Mouse (Mus musculus) erythroblast, adult 5-6 weeks (primary cell): Measurements from ENCODE around the gene Mettl18. TPM values are rescaled to one million over a fixed set of nuclear protein-coding genes. Genes with fewer than 3 reads are reported as not detected.

ENCODE experiments used
- ATAC-seq: replicated peaks from 2 replicates; pipeline ENCODE4 v1.8.0; 2016; ENCODE audit warnings: moderate number of reproducible peaks, mild to moderate bottlenecking, moderate TSS enrichment, inconsistent platforms; ENCODE audit not compliant: poor library complexity, low FRiP score, severe bottlenecking
- total RNA-seq, 2 experiments: library from RNA; stranded (forward) in 1 of 2; stranded (reverse) in 1 of 2; fragments of 150-400 nt in 1 of 2; fragments of 200-764, 138-1000 nt in 1 of 2; gene quantifications; 2 replicates each; pipeline versions ENCODE4 v1.2.3 to v1.2.4; 2015 to 2017; ENCODE audit warnings: low replicate concordance in 2 of 2

Gene Mettl18
- total RNA-seq, 2 experiments from 2014 or later = 0.94 TPM; not detected in 1

GRCm38 (mm10) chr1:164040385-164041135 lies 45.9 kb downstream of the Mettl18 start:
- no peak for ATAC-seq

GRCm38 (mm10) chr1:164043549-164043948 lies 48.9 kb downstream of the Mettl18 start:
- no peak for ATAC-seq

Other genes with a start within 250 kb of the Mettl18 start
- gene Kifap3, start 215.3 kb upstream of the Mettl18 start, total RNA-seq (2015; ENCODE audit: low replicate concordance) = 0.19 and 1.5 TPM in 2 replicates
- 1.3 and 1.7 TPM in 2 replicates for gene Kifap3, start 215.3 kb upstream of the Mettl18 start, total RNA-seq (2017; ENCODE audit: low replicate concordance)
- gene Scyl3, start 65.8 kb upstream of the Mettl18 start, total RNA-seq (2015; ENCODE audit: low replicate concordance) = 10.9 and 25.9 TPM in 2 replicates
- gene Scyl3, start 65.8 kb upstream of the Mettl18 start, total RNA-seq (2017; ENCODE audit: low replicate concordance) = 6.4 and 6.5 TPM in 2 replicates
- 5.4 and 14.4 TPM in 2 replicates for gene BC055324, start 93 bp upstream of the Mettl18 start, total RNA-seq (2015; ENCODE audit: low replicate concordance)
- 5.2 and 6.9 TPM in 2 replicates for gene BC055324, start 93 bp upstream of the Mettl18 start, total RNA-seq (2017; ENCODE audit: low replicate concordance)
- not detected in 2 replicates for gene Sele, start 53.3 kb downstream of the Mettl18 start, total RNA-seq (2015; ENCODE audit: low replicate concordance)
- gene Sele, start 53.3 kb downstream of the Mettl18 start, total RNA-seq (2017; ENCODE audit: low replicate concordance) = not detected in 2 replicates
- 74.2 and 94.7 TPM in 2 replicates for gene Sell, start 67.1 kb downstream of the Mettl18 start, total RNA-seq (2015; ENCODE audit: low replicate concordance)
- gene Sell, start 67.1 kb downstream of the Mettl18 start, total RNA-seq (2017; ENCODE audit: low replicate concordance) = 43.8 and 69.9 TPM in 2 replicates
- gene Selp, start 120.4 kb downstream of the Mettl18 start, total RNA-seq (2015; ENCODE audit: low replicate concordance) = 1.3 TPM in 1 of 2 replicates, not detected in the other
- 0.84 TPM in 1 of 2 replicates, not detected in the other for gene Selp, start 120.4 kb downstream of the Mettl18 start, total RNA-seq (2017; ENCODE audit: low replicate concordance)
- 12.7 and 15.8 TPM in 2 replicates for gene F5, start 156.9 kb downstream of the Mettl18 start, total RNA-seq (2015; ENCODE audit: low replicate concordance)
- 6.0 and 6.2 TPM in 2 replicates for gene F5, start 156.9 kb downstream of the Mettl18 start, total RNA-seq (2017; ENCODE audit: low replicate concordance)